Mouse (Mus musculus) liver, embryonic 12.5 days (tissue): ENCODE data around the gene Sema5b. TPM values are rescaled to one million over a fixed set of nuclear protein-coding genes. Genes with fewer than 3 reads are reported as not detected.
"Not testable (repeated sequence)": the region's sequence is repeated elsewhere in the genome, so short reads cannot be mapped to it uniquely, and the experiment has no call there.

Experiments used
- ATAC-seq: fragments of 200-750 bp; cut with Nextera tagmentation; 2 replicates; pipeline ENCODE4 v1.8.0; 2017; ENCODE audit warnings: moderate number of reproducible peaks, mild to moderate bottlenecking, moderate library complexity
- H3K27ac ChIP-seq: fragments of 300-500 bp; sonication (generic); 2 replicates; pipeline ENCODE4 v1.5.1; 2016; ENCODE audit warnings: mild to moderate bottlenecking
- H3K27me3 ChIP-seq: fragments of 300-500 bp; sonication (generic); replicated peaks from 2 replicates; pipeline ENCODE4 v1.6.1; 2016; ENCODE audit warnings: mild to moderate bottlenecking, moderate library complexity
- H3K36me3 ChIP-seq: fragments of 300-500 bp; sonication (generic); 2 replicates; pipeline ENCODE4 v1.6.1; 2016; ENCODE audit warnings: mild to moderate bottlenecking, moderate library complexity
- H3K4me1 ChIP-seq: fragments of 300-500 bp; sonication (generic); 2 replicates; pipeline ENCODE4 v1.6.1; 2016
- H3K4me2 ChIP-seq: fragments of 300-500 bp; sonication (generic); 2 replicates; pipeline ENCODE4 v1.6.1; 2016; ENCODE audit warnings: mild to moderate bottlenecking, moderate library complexity
- H3K4me3 ChIP-seq: fragments of 300-500 bp; sonication (generic); 2 replicates; pipeline ENCODE4 v1.5.1; 2016; ENCODE audit warnings: mild to moderate bottlenecking, moderate library complexity
- H3K9ac ChIP-seq: fragments of 300-500 bp; sonication (generic); 2 replicates; pipeline ENCODE4 v1.6.1; 2016; ENCODE audit warnings: mild to moderate bottlenecking, moderate library complexity
- H3K9me3 ChIP-seq: fragments of 300-500 bp; sonication (generic); replicated peaks from 2 replicates; pipeline ENCODE4 v1.6.1; 2016; ENCODE audit warnings: mild to moderate bottlenecking, moderate library complexity
- WGBS: fragments of 180-500 bp; shearing (Covaris S2); methylation state at CpG from one replicate; pipeline ENCODE4 v1.1.7; 2016; ENCODE audit not compliant: insufficient replicate concordance; 5-methylcytosine and 5-hydroxymethylcytosine counted together
- polyA plus RNA-seq: library from polyadenylated mRNA; unstranded; fragments of >200 nt; fragmentation: Nextera tagmentation; extraction: Ambion mirVana; gene quantifications from 2 replicates; pipeline ENCODE4 v1.2.1, GENCODE M21; 2016

The Sema5b gene
- polyA plus RNA-seq, 1 experiment from 2014 or later: 0.17 TPM

- no peak overlapping the region for H3K4me2 ChIP-seq
- no peak overlapping the region for H3K9ac ChIP-seq
- WGBS: 76% methylated on average over 6 of the region's 6 CpGs
- H3K4me1 ChIP-seq: no peaks in the 10 kb centered on the region
- H3K36me3 ChIP-seq: no peaks in the 10 kb centered on the region
- no peaks in the 10 kb centered on the region for H3K9me3 ChIP-seq
- no peak overlapping the region for H3K27ac ChIP-seq
- peaks cover 5% of the 10 kb centered on the region for H3K27me3 ChIP-seq
- no peak overlapping the region for H3K4me3 ChIP-seq
- ATAC-seq: no peak
These were observed 16.1 kb downstream of the Sema5b start for GRCm38 (mm10) chr16:35557038-35557437.

- H3K36me3 ChIP-seq: no peaks in the 10 kb centered on the region
- 53% methylated on average over 6 of the region's 6 CpGs for WGBS
- H3K4me2 ChIP-seq: no peak overlapping the region
- no peak overlapping the region for H3K9ac ChIP-seq
- no peaks in the 10 kb centered on the region for H3K4me1 ChIP-seq
- H3K4me3 ChIP-seq: no peak overlapping the region
- no peak for ATAC-seq
- no peak overlapping the region for H3K27ac ChIP-seq
- no peaks in the 10 kb centered on the region for H3K9me3 ChIP-seq
- no peaks in the 10 kb centered on the region; the same call in 1 of the 2 replicates for H3K27me3 ChIP-seq
These were observed 20.6 kb downstream of the Sema5b start for GRCm38 (mm10) chr16:35561541-35561940.

- no peaks in the 10 kb centered on the region for H3K4me1 ChIP-seq
- WGBS: 67% methylated on average over 22 of the region's 22 CpGs
- H3K9me3 ChIP-seq: no peaks in the 10 kb centered on the region
- no peak overlapping the region for H3K27ac ChIP-seq
- no peaks in the 10 kb centered on the region; the same call in 1 of the 2 replicates for H3K27me3 ChIP-seq
- H3K36me3 ChIP-seq: no peaks in the 10 kb centered on the region
- no peak overlapping the region for H3K4me2 ChIP-seq
- ATAC-seq: no peak
- no peak overlapping the region for H3K4me3 ChIP-seq
- H3K9ac ChIP-seq: no peak overlapping the region
These were observed 23.4 kb downstream of the Sema5b start for GRCm38 (mm10) chr16:35564246-35564905.

GRCm38 (mm10) chr16:35565601-35566000, 24.7 kb downstream of the Sema5b start:
- H3K27ac ChIP-seq, H3K36me3 ChIP-seq, H3K27me3 ChIP-seq, H3K4me2 ChIP-seq, ATAC-seq, H3K4me1 ChIP-seq, H3K4me3 ChIP-seq, H3K9ac ChIP-seq, H3K9me3 ChIP-seq: not testable (repeated sequence)
- WGBS: 73% methylated on average over 5 of the region's 5 CpGs

GRCm38 (mm10) chr16:35568225-35568880, 27.4 kb downstream of the Sema5b start:
- ATAC-seq: no peak
- Histone ChIP-seq H3K4me3 (no peak overlapping the region), H3K36me3 (no peaks in the 10 kb centered on the region), H3K27me3 (peaks cover 18% of the 10 kb centered on the region), H3K9me3 (no peaks in the 10 kb centered on the region), H3K27ac (no peak overlapping the region), H3K4me1 (no peaks in the 10 kb centered on the region), H3K4me2 (no peak overlapping the region), H3K9ac (no peak overlapping the region)
- 48% methylated on average over 15 of the region's 15 CpGs for WGBS

GRCm38 (mm10) chr16:35569347-35569746, 28.4 kb downstream of the Sema5b start:
- no peak overlapping the region for H3K27ac ChIP-seq
- H3K4me2 ChIP-seq: no peak overlapping the region

GRCm38 (mm10) chr16:35569758-35570157, 28.8 kb downstream of the Sema5b start:
- no peak for ATAC-seq
- Histone ChIP-seq H3K9ac (no peak overlapping the region), H3K27ac (no peak overlapping the region), H3K9me3 (no peaks in the 10 kb centered on the region), H3K4me3 (no peak overlapping the region), H3K27me3 (peaks cover 18% of the 10 kb centered on the region), H3K36me3 (no peaks in the 10 kb centered on the region), H3K4me1 (no peaks in the 10 kb centered on the region), H3K4me2 (no peak overlapping the region)
- 56% methylated on average over 9 of the region's 9 CpGs for WGBS

More at GRCm38 (mm10) chr16:35569347-35569746, 28.4 kb downstream of the Sema5b start:
- H3K27me3 ChIP-seq: peaks cover 18% of the 10 kb centered on the region
- H3K4me1 ChIP-seq: no peaks in the 10 kb centered on the region
- ATAC-seq: no peak
- no peaks in the 10 kb centered on the region for H3K9me3 ChIP-seq
- H3K9ac ChIP-seq: no peak overlapping the region
- H3K4me3 ChIP-seq: no peak overlapping the region
- H3K36me3 ChIP-seq: no peaks in the 10 kb centered on the region
- WGBS: 41% methylated on average over 2 of the region's 2 CpGs

GRCm38 (mm10) chr16:35570627-35571026, 29.7 kb downstream of the Sema5b start:
- Histone ChIP-seq H3K27ac (no peak overlapping the region), H3K9ac (no peak overlapping the region), H3K9me3 (no peaks in the 10 kb centered on the region), H3K4me2 (no peak overlapping the region), H3K27me3 (peaks cover 18% of the 10 kb centered on the region), H3K4me1 (no peaks in the 10 kb centered on the region), H3K4me3 (no peak overlapping the region), H3K36me3 (no peaks in the 10 kb centered on the region)
- WGBS: 36% methylated on average over 12 of the region's 12 CpGs
- ATAC-seq: no peak

GRCm38 (mm10) chr16:35573586-35573985, 32.6 kb downstream of the Sema5b start:
- no peak overlapping the region for H3K4me2 ChIP-seq
- no peak overlapping the region for H3K4me3 ChIP-seq
- no peaks in the 10 kb centered on the region for H3K36me3 ChIP-seq
- no peak for ATAC-seq
- WGBS: 83% methylated on average over 3 of the region's 3 CpGs
- no peaks in the 10 kb centered on the region for H3K4me1 ChIP-seq
- H3K27me3 ChIP-seq: peaks cover 18% of the 10 kb centered on the region
- H3K9ac ChIP-seq: no peak overlapping the region
- no peaks in the 10 kb centered on the region for H3K9me3 ChIP-seq
- H3K27ac ChIP-seq: no peak overlapping the region

- H3K36me3 ChIP-seq: no peaks in the 10 kb centered on the region
- 75% methylated on average over 11 of the region's 11 CpGs for WGBS
- no peaks in the 10 kb centered on the region for H3K27me3 ChIP-seq
- H3K4me2 ChIP-seq: no peak overlapping the region
- no peaks in the 10 kb centered on the region for H3K9me3 ChIP-seq
- no peak overlapping the region for H3K9ac ChIP-seq
- H3K4me1 ChIP-seq: no peaks in the 10 kb centered on the region
- no peak overlapping the region for H3K4me3 ChIP-seq
- no peak for ATAC-seq
- H3K27ac ChIP-seq: no peak overlapping the region
These were observed 36.4 kb downstream of the Sema5b start for GRCm38 (mm10) chr16:35577181-35577941.

GRCm38 (mm10) chr16:35581299-35581698, 40.4 kb downstream of the Sema5b start:
- Histone ChIP-seq H3K27me3 (peaks cover 6% of the 10 kb centered on the region; the same call in 1 of the 2 replicates), H3K4me2 (no peak overlapping the region), H3K36me3 (no peaks in the 10 kb centered on the region), H3K4me1 (no peaks in the 10 kb centered on the region), H3K27ac (no peak overlapping the region), H3K9me3 (no peaks in the 10 kb centered on the region), H3K9ac (no peak overlapping the region), H3K4me3 (no peak overlapping the region)
- WGBS: 57% methylated on average over 7 of the region's 7 CpGs
- ATAC-seq: no peak

GRCm38 (mm10) chr16:35583551-35584080, 42.7 kb downstream of the Sema5b start:
- H3K27ac ChIP-seq: no peak overlapping the region
- H3K36me3 ChIP-seq: no peaks in the 10 kb centered on the region
- no peaks in the 10 kb centered on the region; the same call in 1 of the 2 replicates for H3K4me1 ChIP-seq
- no peak for ATAC-seq
- no peak overlapping the region for H3K9ac ChIP-seq
- no peak overlapping the region for H3K4me3 ChIP-seq
- H3K27me3 ChIP-seq: peaks cover 26% of the 10 kb centered on the region
- no peak overlapping the region for H3K4me2 ChIP-seq
- no peaks in the 10 kb centered on the region for H3K9me3 ChIP-seq
- WGBS: 50% methylated on average over 4 of the region's 4 CpGs
